Mouse (Mus musculus): ENCODE results near the gene Olfr1367.

DNA sequence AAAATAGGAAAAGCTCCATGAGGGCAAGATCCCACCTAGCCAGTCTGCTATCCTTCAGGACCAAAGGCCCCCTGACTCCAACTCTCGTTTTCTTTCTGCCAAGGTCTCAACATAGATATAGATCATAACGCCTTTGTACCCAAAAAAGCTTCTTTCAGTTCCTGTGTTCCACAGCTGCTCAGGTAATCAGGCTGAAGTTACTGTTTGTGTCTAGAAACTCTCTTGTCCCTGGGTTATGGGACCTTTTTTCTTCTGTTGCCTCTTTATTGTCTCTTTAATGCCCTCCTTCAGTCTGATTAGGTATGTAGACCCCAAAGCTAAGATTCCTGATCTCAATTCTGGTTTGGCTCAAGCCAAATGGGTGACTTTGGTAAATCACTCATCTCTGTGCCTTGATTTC, 50.8 kb downstream of the Olfr1367 start:
- TF ChIP-seq CTCF (IDR thresholded peaks at IDR 0.05; ENCODE audit: extremely low read depth, insufficient read depth, low read length) = no peak
- no peak for TF ChIP-seq POLR2A (IDR thresholded peaks at IDR 0.05; ENCODE audit: extremely low read depth, insufficient read depth, low read length)
